Mouse (Mus musculus) liver, embryonic 12.5 days (tissue): ENCODE results near the gene Nbas. TPM values are rescaled to one million over a fixed set of nuclear protein-coding genes. Genes with fewer than 3 reads are reported as not detected.

Source experiments
- ATAC-seq: fragments of 200-750 bp; cut with Nextera tagmentation; 2 replicates; pipeline ENCODE4 v1.8.0; 2017; ENCODE audit warnings: moderate number of reproducible peaks, mild to moderate bottlenecking, moderate library complexity
- H3K27ac ChIP-seq: fragments of 300-500 bp; sonication (generic); 2 replicates; pipeline ENCODE4 v1.5.1; 2016; ENCODE audit warnings: mild to moderate bottlenecking
- H3K27me3 ChIP-seq: fragments of 300-500 bp; sonication (generic); replicated peaks from 2 replicates; pipeline ENCODE4 v1.6.1; 2016; ENCODE audit warnings: mild to moderate bottlenecking, moderate library complexity
- H3K36me3 ChIP-seq: fragments of 300-500 bp; sonication (generic); 2 replicates; pipeline ENCODE4 v1.6.1; 2016; ENCODE audit warnings: mild to moderate bottlenecking, moderate library complexity
- H3K4me1 ChIP-seq: fragments of 300-500 bp; sonication (generic); 2 replicates; pipeline ENCODE4 v1.6.1; 2016
- H3K4me2 ChIP-seq: fragments of 300-500 bp; sonication (generic); 2 replicates; pipeline ENCODE4 v1.6.1; 2016; ENCODE audit warnings: mild to moderate bottlenecking, moderate library complexity
- H3K4me3 ChIP-seq: fragments of 300-500 bp; sonication (generic); 2 replicates; pipeline ENCODE4 v1.5.1; 2016; ENCODE audit warnings: mild to moderate bottlenecking, moderate library complexity
- H3K9ac ChIP-seq: fragments of 300-500 bp; sonication (generic); 2 replicates; pipeline ENCODE4 v1.6.1; 2016; ENCODE audit warnings: mild to moderate bottlenecking, moderate library complexity
- H3K9me3 ChIP-seq: fragments of 300-500 bp; sonication (generic); replicated peaks from 2 replicates; pipeline ENCODE4 v1.6.1; 2016; ENCODE audit warnings: mild to moderate bottlenecking, moderate library complexity
- WGBS: fragments of 180-500 bp; shearing (Covaris S2); methylation state at CpG from one replicate; pipeline ENCODE4 v1.1.7; 2016; ENCODE audit not compliant: insufficient replicate concordance; 5-methylcytosine and 5-hydroxymethylcytosine counted together
- polyA plus RNA-seq: library from polyadenylated mRNA; unstranded; fragments of >200 nt; fragmentation: Nextera tagmentation; extraction: Ambion mirVana; gene quantifications from 2 replicates; pipeline ENCODE4 v1.2.1, GENCODE M21; 2016

The Nbas gene
- polyA plus RNA-seq, 1 experiment from 2014 or later, result 8.2 TPM

GRCm38 (mm10) chr12:13602414-13602813, 333.5 kb downstream of the Nbas start:
- Histone ChIP-seq H3K4me3 (no peak overlapping the region), H3K27ac (no peak overlapping the region), H3K9me3 (no peaks in the 10 kb centered on the region), H3K36me3 (no peaks in the 10 kb centered on the region), H3K27me3 (no peaks in the 10 kb centered on the region), H3K4me1 (no peaks in the 10 kb centered on the region), H3K4me2 (no peak overlapping the region), H3K9ac (no peak overlapping the region)
- no peak for ATAC-seq

GRCm38 (mm10) chr12:13607021-13607420, 338.1 kb downstream of the Nbas start:
- Histone ChIP-seq H3K9me3 (no peaks in the 10 kb centered on the region), H3K4me3 (no peak overlapping the region), H3K4me2 (no peak overlapping the region), H3K27me3 (no peaks in the 10 kb centered on the region), H3K9ac (no peak overlapping the region), H3K4me1 (no peaks in the 10 kb centered on the region), H3K36me3 (no peaks in the 10 kb centered on the region), H3K27ac (no peak overlapping the region)
- WGBS, result 55% methylated on average over 2 of the region's 2 CpGs
- ATAC-seq, result no peak

DNA sequence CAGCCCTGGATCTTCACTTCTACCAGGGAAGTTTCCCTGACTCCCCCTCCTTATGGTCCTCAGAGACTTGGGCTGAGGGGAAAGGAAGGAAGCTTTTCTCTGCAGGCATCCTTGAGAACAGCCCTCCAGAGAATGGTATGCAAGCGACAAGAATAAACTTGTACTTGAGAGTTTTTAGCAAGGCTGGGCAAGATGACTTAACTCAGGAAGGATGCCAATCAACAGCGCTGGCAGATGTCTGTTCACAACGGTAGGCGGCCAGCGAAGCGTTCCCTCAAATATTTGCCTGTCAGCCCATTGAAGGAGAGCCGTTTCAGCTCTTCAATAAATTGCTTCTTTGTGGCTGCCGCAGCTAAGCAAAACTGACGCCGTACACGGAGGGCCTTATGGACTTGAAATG, 340.1 kb downstream of the Nbas start:
- Histone ChIP-seq H3K4me1 (no peaks in the 10 kb centered on the region), H3K27me3 (no peaks in the 10 kb centered on the region), H3K27ac (no peak overlapping the region), H3K4me3 (no peak overlapping the region), H3K36me3 (no peaks in the 10 kb centered on the region), H3K9me3 (no peaks in the 10 kb centered on the region), H3K4me2 (no peak overlapping the region), H3K9ac (no peak overlapping the region)
- WGBS, result 79% methylated on average over 11 of the region's 11 CpGs
- ATAC-seq, result no peak

- ATAC-seq, result no peak
- Histone ChIP-seq H3K4me2 (no peak overlapping the region), H3K4me3 (no peak overlapping the region), H3K27me3 (no peaks in the 10 kb centered on the region), H3K36me3 (no peaks in the 10 kb centered on the region), H3K9ac (no peak overlapping the region), H3K27ac (no peak overlapping the region), H3K4me1 (no peaks in the 10 kb centered on the region), H3K9me3 (no peaks in the 10 kb centered on the region)
- WGBS, result 10% methylated on average over 2 of the region's 2 CpGs
Observed at GRCm38 (mm10) chr12:13613041-13613440, 344.1 kb downstream of the Nbas start.

GRCm38 (mm10) chr12:13615661-13616060, 346.7 kb downstream of the Nbas start:
- Histone ChIP-seq H3K4me1 (no peaks in the 10 kb centered on the region), H3K4me2 (no peak overlapping the region), H3K36me3 (no peaks in the 10 kb centered on the region), H3K27me3 (no peaks in the 10 kb centered on the region), H3K9me3 (no peaks in the 10 kb centered on the region), H3K27ac (no peak overlapping the region), H3K9ac (no peak overlapping the region), H3K4me3 (no peak overlapping the region)
- 64% methylated on average over 7 of the region's 7 CpGs for WGBS
- ATAC-seq, result no peak

DNA sequence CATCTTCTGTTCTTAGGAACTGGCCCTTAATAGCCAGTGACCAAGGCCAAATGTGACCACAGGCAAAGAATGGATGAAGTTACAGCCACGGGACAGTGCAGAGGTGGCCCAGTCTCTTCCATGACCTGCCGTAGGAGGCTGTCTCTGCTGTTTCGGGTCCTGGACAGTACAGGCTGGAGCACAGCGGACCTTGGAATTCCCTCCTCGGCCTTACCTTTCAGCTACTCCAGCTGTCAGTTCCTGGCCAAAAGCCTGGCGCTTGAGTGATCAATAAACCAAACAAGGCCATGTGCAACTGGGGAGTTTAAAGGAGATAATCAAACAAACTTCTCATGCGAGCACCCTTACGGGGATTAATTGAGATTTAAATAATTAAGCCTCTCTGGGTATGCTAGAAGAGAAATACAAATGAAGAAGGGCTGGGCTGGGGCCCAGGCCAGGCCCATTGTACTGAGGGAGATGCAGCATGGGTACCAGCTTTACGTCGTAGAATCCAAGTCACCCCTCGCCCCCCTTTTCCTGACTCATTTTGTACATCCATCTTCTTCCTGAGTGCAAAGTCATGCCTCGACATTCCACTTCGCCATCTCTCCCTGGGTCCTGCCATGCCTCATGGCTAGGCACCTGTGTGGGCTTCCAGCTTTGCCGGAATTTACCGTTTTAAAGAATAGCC, 353.4 kb downstream of the Nbas start:
- ATAC-seq, result no peak
- no peak overlapping the region for H3K4me3 ChIP-seq
- 0 out of 2 replicates have a peak, but pooled peaks cover 5% of the 10 kb centered on the region for H3K9me3 ChIP-seq
- no peaks in the 10 kb centered on the region for H3K4me1 ChIP-seq
- H3K27me3 ChIP-seq, result no peaks in the 10 kb centered on the region
- H3K4me2 ChIP-seq, result no peak overlapping the region
- no peaks in the 10 kb centered on the region for H3K36me3 ChIP-seq
- no peak overlapping the region for H3K9ac ChIP-seq
- WGBS, result 70% methylated on average over 15 of the region's 15 CpGs
- no peak overlapping the region for H3K27ac ChIP-seq

- no peak overlapping the region for H3K4me3 ChIP-seq
- no peaks in the 10 kb centered on the region for H3K4me1 ChIP-seq
- no peaks in the 10 kb centered on the region for H3K36me3 ChIP-seq
- no peak overlapping the region for H3K4me2 ChIP-seq
- no peak overlapping the region for H3K9ac ChIP-seq
- no peak overlapping the region for H3K27ac ChIP-seq
- H3K9me3 ChIP-seq, result no peaks in the 10 kb centered on the region
- ATAC-seq, result no peak
- no peaks in the 10 kb centered on the region for H3K27me3 ChIP-seq
- 54% methylated on average over 12 of the region's 12 CpGs for WGBS
Observed at GRCm38 (mm10) chr12:13626803-13627706, 358.1 kb downstream of the Nbas start.

Other genes starting within 250 kb of the Nbas start
- 104 and 108 TPM in 2 replicates for gene Ddx1, start 19.9 kb upstream of the Nbas start, polyA plus RNA-seq